Mouse (Mus musculus) stomach, postnatal 0 days (tissue): ENCODE data around the gene Ccdc144b. TPM values are rescaled to one million over a fixed set of nuclear protein-coding genes. Genes with fewer than 3 reads are reported as not detected.

Source experiments
- ATAC-seq: fragments of 200-750 bp; cut with Nextera tagmentation; 2 replicates; pipeline ENCODE4 v1.8.0; 2017; ENCODE audit not compliant: low FRiP score, low TSS enrichment
- DNase-seq: peaks from one replicate; pipeline ENCODE4 v3.0.0-alpha.2; 2016; ENCODE audit warnings: low spot score
- H3K27ac ChIP-seq: fragments of 300-500 bp; sonication (generic); replicated peaks from 2 replicates; pipeline ENCODE4 v1.5.1; 2014; ENCODE audit warnings: mild to moderate bottlenecking, control low read depth
- H3K27me3 ChIP-seq: fragments of 300-500 bp; sonication (generic); 2 replicates; pipeline ENCODE4 v1.6.1; 2014; ENCODE audit warnings: low read length; ENCODE audit not compliant: control insufficient read depth, insufficient read depth
- H3K36me3 ChIP-seq: fragments of 300-500 bp; sonication (generic); 2 replicates; pipeline ENCODE4 v1.6.1; 2014; ENCODE audit warnings: low read length, mixed read lengths; ENCODE audit not compliant: control insufficient read depth, insufficient read depth
- H3K4me1 ChIP-seq: fragments of 300-500 bp; sonication (generic); replicated peaks from 2 replicates; pipeline ENCODE4 v1.6.1; 2014; ENCODE audit warnings: antibody characterized with exemption; ENCODE audit not compliant: control insufficient read depth, insufficient read depth
- H3K4me2 ChIP-seq: fragments of 300-500 bp; sonication (generic); replicated peaks from 2 replicates; pipeline ENCODE4 v1.6.1; 2014; ENCODE audit warnings: low read depth, mild to moderate bottlenecking, control low read depth, moderate library complexity
- H3K4me3 ChIP-seq: fragments of 300-500 bp; sonication (generic); 2 replicates; pipeline ENCODE4 v1.5.1; 2014; ENCODE audit warnings: low read depth, low read length, control low read depth
- H3K9ac ChIP-seq: fragments of 300-500 bp; sonication (generic); 2 replicates; pipeline ENCODE4 v1.6.1; 2014; ENCODE audit warnings: mild to moderate bottlenecking, low read length, control low read depth, mixed read lengths
- H3K9me3 ChIP-seq: fragments of 300-500 bp; sonication (generic); 2 replicates; pipeline ENCODE4 v1.6.1; 2016; ENCODE audit warnings: low read length; ENCODE audit not compliant: control insufficient read depth
- CTCF ChIP-seq: IDR thresholded peaks from 2 replicates; pipeline ENCODE4 v1.5.1; 2016; ENCODE audit warnings: antibody characterized with exemption, low read depth, mild to moderate bottlenecking, moderate library complexity
- EP300 ChIP-seq: optimal IDR thresholded peaks from 2 replicates; pipeline ENCODE3; 2016; ENCODE audit warnings: antibody characterized with exemption
- WGBS: fragments of 180-500 bp; shearing (Covaris S2); extraction: QIAGEN DNeasy Blood & Tissue Kit; methylation state at CpG from one replicate; pipeline ENCODE4 v1.1.7; 2014; 5-methylcytosine and 5-hydroxymethylcytosine counted together
- polyA plus RNA-seq: library from polyadenylated mRNA; unstranded; fragments of >200 nt; fragmentation: Nextera tagmentation; extraction: Ambion mirVana; gene quantifications from 2 replicates; pipeline ENCODE4 v1.2.1, GENCODE M21; 2015

Ccdc144b gene
- polyA plus RNA-seq, 1 experiment from 2014 or later = not detected

DNA sequence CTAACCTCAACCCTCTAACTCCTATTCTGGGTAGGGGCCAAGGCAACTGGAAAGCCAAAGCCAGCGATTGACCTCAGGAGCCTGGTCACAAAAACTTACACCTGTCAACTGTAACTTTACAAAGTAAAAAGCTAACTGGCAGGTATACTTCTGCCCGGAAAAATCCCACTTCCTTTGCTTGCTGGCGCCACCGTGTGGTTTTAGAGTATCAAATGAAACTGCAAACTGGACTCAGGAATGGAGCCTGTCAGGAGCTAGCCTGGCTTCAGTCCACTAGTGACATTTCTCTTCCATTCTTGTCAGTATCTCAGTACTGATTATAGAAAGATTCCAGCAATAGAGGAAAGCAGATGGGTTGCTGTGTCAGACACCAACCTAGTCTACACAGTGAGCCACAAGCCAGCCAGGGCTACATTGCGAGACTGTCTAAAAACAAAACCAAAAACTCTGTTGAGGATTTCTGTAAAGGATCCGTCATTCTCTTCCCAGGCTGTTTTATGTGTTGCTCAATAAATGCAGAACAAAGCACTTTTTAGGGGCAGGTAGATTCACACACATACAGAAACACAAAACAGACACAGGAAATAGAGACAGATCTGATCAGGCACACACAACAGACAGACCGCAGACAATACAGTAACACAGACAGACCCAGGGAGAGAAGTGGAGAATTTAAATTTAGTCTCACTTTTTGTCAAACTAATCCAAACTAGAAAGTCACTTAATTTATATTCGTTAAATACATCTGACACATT lies 6.9 kb upstream of the Ccdc144b start:
- no peaks in the 10 kb centered on the region for H3K9me3 ChIP-seq
- no peaks in the 10 kb centered on the region; the same call in 1 of the 2 replicates for H3K27me3 ChIP-seq
- no peak overlapping the region for H3K9ac ChIP-seq
- H3K4me3 ChIP-seq = no peak overlapping the region
- H3K4me1 ChIP-seq = no peaks in the 10 kb centered on the region
- no peak overlapping the region for H3K4me2 ChIP-seq
- TF ChIP-seq CTCF (peak; percentile 86), EP300 (no peak)
- no peaks in the 10 kb centered on the region for H3K36me3 ChIP-seq
- ATAC-seq = 0 out of 2 replicates have a peak, but pooled peaks have one; percentile 26
- no peak overlapping the region for H3K27ac ChIP-seq
- peak; percentile 75 for DNase-seq
- WGBS = 32% methylated on average over 8 of the region's 8 CpGs

DNA sequence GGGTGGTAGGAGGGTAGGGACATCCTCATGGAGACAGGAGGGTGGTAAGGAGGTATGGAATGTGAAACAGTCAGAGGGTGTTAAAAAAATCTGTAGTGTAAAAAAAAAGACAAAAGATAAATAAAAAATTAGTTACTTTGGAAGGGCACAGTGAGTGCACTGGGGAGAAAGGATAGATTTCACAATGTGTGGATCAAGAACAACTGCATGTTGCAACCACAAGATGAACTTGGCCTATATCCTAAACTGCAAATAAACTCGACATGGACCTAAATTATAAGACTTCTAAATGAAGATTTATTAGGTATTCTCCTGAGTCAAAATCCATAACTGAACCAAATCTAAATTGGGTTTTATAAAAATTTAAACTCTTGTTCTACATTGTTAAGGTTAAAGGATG lies 4.2 kb downstream of the Ccdc144b start:
- no peak for DNase-seq
- no peaks in the 10 kb centered on the region for H3K4me1 ChIP-seq
- TF ChIP-seq EP300 (no peak), CTCF (no peak)
- no peaks in the 10 kb centered on the region for H3K27me3 ChIP-seq
- ATAC-seq = no peak
- H3K4me3 ChIP-seq = no peak overlapping the region
- WGBS = 62% methylated on average over 1 of the region's 1 CpGs
- H3K9ac ChIP-seq = no peak overlapping the region
- no peaks in the 10 kb centered on the region for H3K9me3 ChIP-seq
- no peaks in the 10 kb centered on the region for H3K36me3 ChIP-seq
- H3K27ac ChIP-seq = no peak overlapping the region
- H3K4me2 ChIP-seq = no peak overlapping the region

DNA sequence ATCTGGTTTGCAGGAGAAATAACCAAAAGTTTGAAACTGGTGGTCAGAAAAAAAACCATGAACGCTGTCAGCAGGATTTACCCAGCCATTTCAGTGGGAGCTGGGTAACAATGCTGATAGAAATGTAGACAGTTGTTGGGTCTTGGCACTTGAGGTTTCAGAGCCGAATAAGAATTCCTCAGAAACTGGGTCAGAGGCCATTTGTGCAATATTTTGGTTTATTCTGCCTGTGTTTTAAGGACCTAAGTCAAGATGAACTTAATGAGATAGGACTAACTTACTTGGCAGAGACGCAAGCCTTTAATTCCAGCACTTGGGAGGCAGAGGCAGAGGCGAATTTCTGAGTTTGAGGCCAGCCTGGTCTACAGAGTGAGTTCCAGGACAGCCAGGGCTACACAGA lies 8.3 kb downstream of the Ccdc144b start:
- ATAC-seq (no peak), DNase-seq (no peak)
- no peak overlapping the region for H3K27ac ChIP-seq
- no peak for TF ChIP-seq CTCF
- TF ChIP-seq EP300 = no peak
- 79% methylated on average over 4 of the region's 4 CpGs for WGBS
- no peak overlapping the region for H3K9ac ChIP-seq
- H3K4me1 ChIP-seq = no peaks in the 10 kb centered on the region
- no peaks in the 10 kb centered on the region for H3K9me3 ChIP-seq
- H3K36me3 ChIP-seq = no peaks in the 10 kb centered on the region
- no peaks in the 10 kb centered on the region for H3K27me3 ChIP-seq
- H3K4me2 ChIP-seq = no peak overlapping the region
- H3K4me3 ChIP-seq = no peak overlapping the region

DNA sequence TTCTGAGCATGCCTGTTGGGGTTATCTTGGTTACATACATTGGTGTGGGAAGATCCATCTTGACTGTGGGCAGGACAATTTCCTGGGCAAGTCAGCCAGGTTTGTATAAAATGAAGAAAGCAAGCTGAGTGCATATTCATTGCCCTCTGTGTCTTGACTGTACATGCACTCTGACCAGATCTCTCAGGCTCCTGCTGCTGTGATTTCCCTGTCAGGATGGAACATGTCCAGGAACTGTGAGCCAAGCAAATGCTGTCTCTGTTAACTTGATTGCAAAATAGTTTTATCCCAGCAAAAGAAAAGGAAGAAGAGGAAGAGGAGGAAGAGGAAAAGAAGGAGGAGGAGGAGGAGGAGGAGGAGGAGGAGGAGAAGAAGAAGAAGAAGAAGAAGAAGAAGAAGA lies 8.8 kb downstream of the Ccdc144b start:
- Histone ChIP-seq H3K36me3 (no peaks in the 10 kb centered on the region), H3K9ac (no peak overlapping the region), H3K9me3 (no peaks in the 10 kb centered on the region), H3K27ac (no peak overlapping the region), H3K4me2 (no peak overlapping the region), H3K4me1 (no peaks in the 10 kb centered on the region), H3K27me3 (no peaks in the 10 kb centered on the region), H3K4me3 (no peak overlapping the region)
- DNase-seq = no peak
- no peak for TF ChIP-seq EP300
- no peak for TF ChIP-seq CTCF
- no peak for ATAC-seq

DNA sequence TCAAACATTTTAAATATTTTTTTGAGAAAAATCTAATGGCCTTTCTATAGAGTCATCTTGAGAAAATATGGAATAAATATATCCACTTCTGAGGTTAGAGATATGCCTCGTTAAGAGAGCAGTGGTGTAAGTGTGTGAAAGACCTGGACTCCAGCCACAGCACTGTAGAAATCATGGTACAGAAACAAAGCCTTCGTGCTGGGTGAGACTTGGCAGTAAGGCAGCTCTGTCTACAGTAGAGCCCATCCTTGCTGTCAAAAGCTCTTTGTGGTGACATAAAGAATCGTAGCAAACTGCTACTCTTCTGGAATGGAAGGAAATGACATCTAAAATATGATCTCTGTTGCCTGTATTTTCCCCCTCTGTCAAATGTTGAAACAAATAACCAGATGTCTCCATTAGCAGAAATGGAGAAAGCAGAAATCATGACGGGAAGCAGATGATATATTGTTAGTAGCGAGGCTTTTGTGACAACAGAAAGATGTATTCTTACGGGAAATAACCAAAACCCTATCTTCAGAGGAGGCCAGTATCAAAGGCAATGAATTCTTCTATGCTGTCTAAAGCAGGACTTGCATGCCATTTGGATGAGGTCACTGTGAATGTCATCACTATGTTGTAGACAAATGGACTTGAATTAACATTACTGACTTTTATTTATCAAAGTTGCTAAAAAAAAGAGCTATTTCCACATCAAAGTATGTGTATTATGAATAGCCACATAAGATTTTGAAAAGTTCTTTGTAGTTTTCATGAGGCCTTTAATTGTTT lies 21.4 kb downstream of the Ccdc144b start:
- ATAC-seq (no peak), DNase-seq (no peak)
- TF ChIP-seq CTCF (no peak), EP300 (no peak)
- Histone ChIP-seq H3K9ac (no peak overlapping the region), H3K4me3 (no peak overlapping the region), H3K4me1 (no peaks in the 10 kb centered on the region), H3K4me2 (no peak overlapping the region), H3K27ac (no peak overlapping the region), H3K36me3 (no peaks in the 10 kb centered on the region), H3K9me3 (no peaks in the 10 kb centered on the region), H3K27me3 (no peaks in the 10 kb centered on the region)
- WGBS = 46% methylated on average over 6 of the region's 6 CpGs

DNA sequence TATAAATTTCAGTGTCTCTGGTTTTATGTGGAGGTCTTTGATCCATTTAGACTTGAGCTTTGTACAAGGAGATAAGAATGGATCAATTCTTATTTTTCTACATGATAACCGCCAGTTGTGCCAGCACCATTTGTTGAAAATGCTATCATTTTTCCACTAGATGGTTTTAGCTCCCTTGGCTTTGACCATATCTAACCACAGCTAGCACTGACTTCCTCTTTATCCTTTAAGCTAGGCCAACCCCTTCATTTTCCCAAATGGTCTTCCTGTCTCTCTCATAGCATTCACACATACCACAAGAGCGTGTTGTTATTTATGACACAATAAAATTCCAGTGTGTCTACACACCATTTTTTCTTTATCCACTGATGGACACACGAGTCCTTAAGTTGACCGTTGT lies 23.4 kb downstream of the Ccdc144b start:
- Histone ChIP-seq H3K4me2 (no peak overlapping the region), H3K36me3 (no peaks in the 10 kb centered on the region), H3K4me1 (no peaks in the 10 kb centered on the region), H3K27me3 (no peaks in the 10 kb centered on the region), H3K4me3 (no peak overlapping the region), H3K9me3 (no peaks in the 10 kb centered on the region), H3K9ac (no peak overlapping the region), H3K27ac (no peak overlapping the region)
- no peak for DNase-seq
- WGBS = 81% methylated on average over 4 of the region's 4 CpGs
- no peak for ATAC-seq
- TF ChIP-seq CTCF (no peak), EP300 (no peak)
